Mouse (Mus musculus) brain, embryonic 14.5 days (tissue): ENCODE data around the gene Lmo7.

Source experiments
- CTCF ChIP-seq: fragments of 200-500 bp; IDR thresholded peaks from 2 replicates; pipeline ENCODE4 v1.5.1; 2012; ENCODE audit warnings: inconsistent platforms, mild to moderate bottlenecking, moderate library complexity, borderline replicate concordance; ENCODE audit not compliant: insufficient read depth, insufficient read length; ENCODE audit errors: extremely low read depth
- POLR2A ChIP-seq: fragments of 200-500 bp; IDR thresholded peaks from 2 replicates; pipeline ENCODE4 v1.6.1; 2012; ENCODE audit warnings: mild to moderate bottlenecking, inconsistent platforms, borderline replicate concordance; ENCODE audit not compliant: poor library complexity, insufficient read depth, insufficient read length, severe bottlenecking; ENCODE audit errors: extremely low read depth

GRCm38 (mm10) chr14:101914321-101914720 is 184.6 kb downstream of the Lmo7 start:
- TF ChIP-seq CTCF: no peak
- TF ChIP-seq POLR2A: no peak
